In the genomic region with DNA sequence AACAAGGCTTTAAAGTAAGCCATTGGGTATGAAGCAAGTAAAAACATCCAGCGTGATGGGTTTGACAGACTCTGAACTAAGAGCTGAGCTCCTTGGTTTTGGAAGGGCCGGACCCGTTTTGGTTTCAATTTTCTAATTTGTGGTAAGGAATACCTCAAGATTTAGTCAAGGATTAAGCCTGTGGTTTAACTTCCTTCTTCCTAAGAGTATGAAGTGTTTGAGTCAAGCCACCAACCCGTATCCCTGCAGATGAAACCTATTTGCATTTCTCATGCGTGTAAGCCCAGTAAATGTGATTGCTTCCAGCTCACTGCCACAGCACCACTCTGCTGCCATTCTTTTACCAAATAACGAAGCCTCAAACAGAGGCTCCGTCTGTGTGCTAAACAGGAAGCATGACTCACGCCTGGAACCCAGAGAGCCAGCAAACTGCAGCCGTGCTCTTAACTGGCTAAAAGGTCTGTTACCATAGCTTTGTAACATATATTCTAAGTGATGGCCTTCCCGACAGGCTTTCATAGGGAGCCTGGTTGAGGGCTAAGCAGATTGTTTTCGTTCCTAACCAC, we compare ENCODE assay signal across 8 mouse cellular contexts.
A peak's percentile ranks its signal among the peaks of the same experiment; 100 is the strongest.
DNase-seq lines count a peak whose midpoint lies in the region; ATAC-seq lines count a peak whose summit lies in the region.

No protein-coding gene starts in this region.

- peak overlapping the region; percentile 29 for H3K4me2 ChIP-seq in forebrain, embryonic 13.5 days
- H3K4me2 ChIP-seq in hindbrain, embryonic 15.5 days, result peak overlapping the region; percentile 13; the same call in 1 of the 2 replicates
- H3K4me2 ChIP-seq in lung, embryonic 15.5 days, result peak overlapping the region; percentile 13; the same call in 1 of the 2 replicates
- no peak overlapping the region; the same call in 1 of the 2 replicates for H3K4me2 ChIP-seq in neural tube, embryonic 15.5 days

- ATAC-seq in forebrain, embryonic 13.5 days, result peak; percentile 94
- peak; percentile 59; the same call in 1 of the 2 replicates for ATAC-seq in hindbrain, embryonic 15.5 days (ENCODE audit: low FRiP score, low read depth)
- ATAC-seq in lung, embryonic 15.5 days (ENCODE audit: borderline replicate concordance, extremely low read depth, low FRiP score, low TSS enrichment), result peak; percentile 49; the same call in 1 of the 2 replicates
- ATAC-seq in neural tube, embryonic 15.5 days (ENCODE audit: low FRiP score), result 0 out of 2 replicates have a peak, but pooled peaks have one; percentile 50

- no peak overlapping the region for H3K9ac ChIP-seq in forebrain, embryonic 13.5 days
- no peak overlapping the region for H3K9ac ChIP-seq in hindbrain, embryonic 15.5 days
- H3K9ac ChIP-seq in lung, embryonic 15.5 days, result no peak overlapping the region
- no peak overlapping the region for H3K9ac ChIP-seq in neural tube, embryonic 15.5 days (replicated peaks)

- peak; percentile 19 to 20 for DNase-seq in spleen, postnatal 36 days (ENCODE audit: low spot score in 2 of 2)
- no peak for DNase-seq in spleen, postnatal 4 days (ENCODE audit: low spot score in 2 of 2)
- no peak for DNase-seq in urinary bladder, postnatal 10 days (ENCODE audit: low spot score)

- H3K9me3 ChIP-seq in forebrain, embryonic 13.5 days (replicated peaks), result no peaks in the 10 kb centered on the region
- no peaks in the 10 kb centered on the region for H3K9me3 ChIP-seq in hindbrain, embryonic 15.5 days
- H3K9me3 ChIP-seq in lung, embryonic 15.5 days, result no peaks in the 10 kb centered on the region
- H3K9me3 ChIP-seq in neural tube, embryonic 15.5 days (replicated peaks), result no peaks in the 10 kb centered on the region

- H3K4me1 ChIP-seq in brown adipose tissue, adult 24 weeks (ENCODE audit: control insufficient read depth, insufficient read depth, insufficient read length, low read length), result no peaks in the 10 kb centered on the region
- 0 out of 2 replicates have a peak, but pooled peaks cover 17% of the 10 kb centered on the region for H3K4me1 ChIP-seq in forebrain, embryonic 13.5 days
- no peaks in the 10 kb centered on the region for H3K4me1 ChIP-seq in hindbrain, embryonic 15.5 days (replicated peaks)
- no peaks in the 10 kb centered on the region for H3K4me1 ChIP-seq in lung, embryonic 15.5 days
- peaks cover 4% of the 10 kb centered on the region; the same call in 1 of the 2 replicates for H3K4me1 ChIP-seq in neural tube, embryonic 15.5 days

- no peaks in the 10 kb centered on the region for H3K36me3 ChIP-seq in forebrain, embryonic 13.5 days (ENCODE audit: poor library complexity, severe bottlenecking)
- H3K36me3 ChIP-seq in hindbrain, embryonic 15.5 days, result no peaks in the 10 kb centered on the region
- H3K36me3 ChIP-seq in lung, embryonic 15.5 days, result no peaks in the 10 kb centered on the region
- no peaks in the 10 kb centered on the region for H3K36me3 ChIP-seq in neural tube, embryonic 15.5 days

- WGBS in forebrain, embryonic 13.5 days, result 29% methylated on average over 11 of the region's 11 CpGs
- WGBS in hindbrain, embryonic 15.5 days, result 55% methylated on average over 11 of the region's 11 CpGs
- WGBS in lung, embryonic 15.5 days, result 52% methylated on average over 11 of the region's 11 CpGs
- WGBS in neural tube, embryonic 15.5 days, result 42% methylated on average over 11 of the region's 11 CpGs

- H3K4me3 ChIP-seq in brown adipose tissue, adult 24 weeks (ENCODE audit: insufficient read depth, low read depth, low read length), result peak overlapping the region; percentile 43
- H3K4me3 ChIP-seq in forebrain, embryonic 13.5 days, result no peak overlapping the region
- H3K4me3 ChIP-seq in hindbrain, embryonic 15.5 days, result no peak overlapping the region
- no peak overlapping the region for H3K4me3 ChIP-seq in lung, embryonic 15.5 days
- H3K4me3 ChIP-seq in neural tube, embryonic 15.5 days (replicated peaks), result no peak overlapping the region

- H3K27ac ChIP-seq in brown adipose tissue, adult 24 weeks (replicated peaks; ENCODE audit: low read depth, low read length), result peak overlapping the region; percentile 16; the same call in 1 of the 2 replicates
- H3K27ac ChIP-seq in forebrain, embryonic 13.5 days, result peak overlapping the region; percentile 65
- H3K27ac ChIP-seq in hindbrain, embryonic 15.5 days (replicated peaks), result no peak overlapping the region
- no peak overlapping the region for H3K27ac ChIP-seq in lung, embryonic 15.5 days
- no peak overlapping the region for H3K27ac ChIP-seq in neural tube, embryonic 15.5 days (replicated peaks)

- no peaks in the 10 kb centered on the region for H3K27me3 ChIP-seq in forebrain, embryonic 13.5 days
- no peaks in the 10 kb centered on the region for H3K27me3 ChIP-seq in hindbrain, embryonic 15.5 days
- H3K27me3 ChIP-seq in lung, embryonic 15.5 days, result no peaks in the 10 kb centered on the region
- no peaks in the 10 kb centered on the region for H3K27me3 ChIP-seq in neural tube, embryonic 15.5 days (replicated peaks)

Comparison
In these comparisons a context has a peak if more than half of its experiments do, and no peak if none do; other contexts are left out.
1. DNase-seq: peak in spleen, postnatal 36 days (2 of 2); none in spleen, postnatal 4 days (0 of 2) and urinary bladder, postnatal 10 days (single experiment).
2. H3K27ac ChIP-seq: peak in brown adipose tissue, adult 24 weeks (single experiment) and forebrain, embryonic 13.5 days (single experiment); none in hindbrain, embryonic 15.5 days (single experiment), lung, embryonic 15.5 days (single experiment) and neural tube, embryonic 15.5 days (single experiment).
3. Peak in every context shown above with its lines, with median percentiles within 50 percentile points of each other: ATAC-seq.